Mouse (Mus musculus) Patski (cell line): Measurements from ENCODE around the gene Gsg1l2. TPM values are rescaled to one million over a fixed set of nuclear protein-coding genes. Genes with fewer than 3 reads are reported as not detected.
A peak's percentile ranks its signal among the peaks of the same experiment; 100 is the strongest.

ENCODE experiments used
- ATAC-seq: fragments of 100-300 bp; one replicate; pipeline ENCODE4 v1.8.0; 2021
- CTCF ChIA-PET: fragments of 350-600 bp; sonication (Branson Sonifier 250); formaldehyde crosslinking; loops from one replicate; lab custom pipeline; 2022; ENCODE audit warnings: inconsistent platforms; lab: Charles Lee
- POLR2A ChIA-PET: fragments of 350-600 bp; sonication (Branson Sonifier 250); formaldehyde crosslinking; loops from one replicate; lab custom pipeline; 2022; ENCODE audit warnings: antibody characterized with exemption, inconsistent platforms; lab: Charles Lee
- DNase-seq: peaks from one replicate; pipeline ENCODE4 v3.0.0-alpha.2; 2011; ENCODE audit warnings: low read depth, low spot score
- H3K27me3 ChIP-seq: fragments of 371-371 bp; one replicate; pipeline ENCODE4 v1.5.1; 2021
- CTCF ChIP-seq: fragments of 100-300 bp; IDR thresholded peaks from one replicate; pipeline ENCODE4 v1.5.1; 2021
- in situ Hi-C: fragments of 300-500 bp; cut with MboI; formaldehyde crosslinking; loops from 3 replicates; pipeline ENCODE4 v1.11.1; 2018; ENCODE audit warnings: low pct_unique_long_range_greater_than_20kb, mixed read lengths
- polyA plus RNA-seq: library from polyadenylated mRNA; unstranded; gene quantifications from one replicate; pipeline ENCODE4 v1.2.3, GENCODE M21; 2021

Gene Gsg1l2
- polyA plus RNA-seq, 1 experiment from 2014 or later: not detected

DNA sequence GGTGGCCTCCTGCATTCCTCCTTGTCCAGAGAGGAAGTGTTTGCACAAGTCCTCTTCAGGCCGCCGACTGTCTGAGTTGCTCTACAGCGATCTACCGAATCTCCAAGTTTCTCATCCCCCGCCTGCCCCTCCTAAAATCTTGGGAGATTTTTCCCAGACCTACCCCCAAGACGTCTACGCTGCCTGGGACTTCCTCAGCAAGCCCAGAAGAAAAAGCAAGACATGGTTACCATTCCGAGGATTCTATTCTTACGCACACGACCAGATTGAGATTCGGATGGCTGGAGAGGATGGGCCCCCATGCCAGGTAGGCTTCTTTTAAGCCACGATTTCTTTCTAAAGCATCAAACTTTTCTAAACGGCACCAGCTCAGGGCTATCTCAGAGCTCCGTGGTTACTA is 3.4 kb upstream of the Gsg1l2 start, which contains the start of gene Glp2r:
Gene Glp2r, minus strand, starts transcription at position 101 of the 400 bp plus-strand sequence.
- DNase-seq (no peak), ATAC-seq (no peak)
- in situ Hi-C loops: no loop called here
- ChIA-PET POLR2A (no interaction called here), CTCF (interaction anchor here (1.7 kb wide), 1 partner anchor 8 kb away, joined by 4 read pairs; no protein-coding TSS in a partner anchor)
- no peak for TF ChIP-seq CTCF
- peaks cover 53% of the 10 kb centered on the region for H3K27me3 ChIP-seq

DNA sequence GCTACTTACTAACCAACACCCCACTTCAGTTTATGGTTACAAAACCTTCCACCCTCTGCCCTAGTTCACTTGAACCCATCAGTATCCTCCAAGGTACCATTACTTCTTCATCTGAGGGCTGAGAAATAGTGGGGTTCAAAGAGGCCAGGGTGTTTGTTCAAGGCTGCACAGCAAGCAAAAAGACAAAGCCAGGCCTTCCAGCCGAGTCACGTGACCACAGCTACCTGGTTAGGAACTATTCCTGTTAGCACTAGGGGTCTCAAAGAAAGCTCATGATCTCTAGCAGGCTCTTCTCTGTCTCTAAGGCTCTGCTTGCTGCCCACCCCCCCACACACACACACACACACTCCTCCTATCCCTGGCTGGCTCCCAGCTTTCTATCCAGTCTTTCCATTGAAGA is 2.7 kb upstream of the Gsg1l2 start:
- ChIA-PET POLR2A (no interaction called here), CTCF (interaction anchor here (1.7 kb wide), 1 partner anchor 9 kb away, joined by 4 read pairs; no protein-coding TSS in a partner anchor)
- in situ Hi-C loops: no loop called here
- ATAC-seq (no peak), DNase-seq (no peak)
- TF ChIP-seq CTCF: no peak
- H3K27me3 ChIP-seq: peaks cover 53% of the 10 kb centered on the region

DNA sequence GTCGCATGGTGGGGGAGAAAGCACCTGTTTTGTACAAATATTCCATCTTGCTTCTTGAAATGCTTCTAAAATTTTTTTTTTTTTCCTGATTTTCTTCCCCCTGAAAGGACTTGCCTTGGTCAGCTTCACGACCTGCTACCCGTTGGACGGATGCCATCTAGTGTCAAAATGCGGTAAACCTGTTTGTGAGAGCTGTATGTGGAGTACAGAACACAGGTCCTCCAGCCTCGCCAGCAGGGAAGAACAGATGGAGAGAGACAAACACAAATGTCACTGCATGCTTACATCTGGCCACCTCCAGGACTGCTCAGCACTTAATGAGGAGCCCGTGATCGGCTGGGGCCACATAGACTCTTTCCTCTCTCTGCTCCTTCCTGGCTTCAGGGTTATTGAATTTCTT is 1.8 kb upstream of the Gsg1l2 start:
- peak; percentile 51 for TF ChIP-seq CTCF
- peaks cover 57% of the 10 kb centered on the region for H3K27me3 ChIP-seq
- POLR2A ChIA-PET: no interaction called here
- CTCF ChIA-PET: interaction anchor here (1.7 kb wide), 1 partner anchor 9 kb away, joined by 4 read pairs; no protein-coding TSS in a partner anchor
- no peak for ATAC-seq
- no peak for DNase-seq
- in situ Hi-C loops: no loop called here

DNA sequence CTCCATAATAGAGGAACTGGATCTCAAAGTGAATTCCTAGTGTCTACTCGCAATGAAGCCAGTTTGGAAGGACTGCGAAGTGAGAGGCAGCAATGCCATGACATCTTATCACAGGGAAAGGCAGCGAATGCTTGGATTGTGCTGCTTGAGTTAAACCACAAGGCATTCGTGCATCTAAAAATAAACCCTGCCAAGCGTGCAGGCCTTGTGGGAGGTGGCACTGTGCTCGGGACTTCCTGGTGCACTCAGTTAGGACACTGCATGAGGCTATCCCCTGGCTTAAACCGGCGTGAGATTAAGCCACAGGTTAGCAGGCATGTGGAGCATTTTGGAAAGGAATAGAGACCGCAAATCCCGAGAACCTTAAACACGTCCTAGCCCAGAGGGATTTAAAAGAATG is 15.8 kb downstream of the Gsg1l2 start:
- in situ Hi-C loops: no loop called here
- ChIA-PET POLR2A (no interaction called here), CTCF (no interaction called here)
- peaks cover 40% of the 10 kb centered on the region for H3K27me3 ChIP-seq
- ATAC-seq (peak; percentile 62), DNase-seq (no peak)
- TF ChIP-seq CTCF: no peak

DNA sequence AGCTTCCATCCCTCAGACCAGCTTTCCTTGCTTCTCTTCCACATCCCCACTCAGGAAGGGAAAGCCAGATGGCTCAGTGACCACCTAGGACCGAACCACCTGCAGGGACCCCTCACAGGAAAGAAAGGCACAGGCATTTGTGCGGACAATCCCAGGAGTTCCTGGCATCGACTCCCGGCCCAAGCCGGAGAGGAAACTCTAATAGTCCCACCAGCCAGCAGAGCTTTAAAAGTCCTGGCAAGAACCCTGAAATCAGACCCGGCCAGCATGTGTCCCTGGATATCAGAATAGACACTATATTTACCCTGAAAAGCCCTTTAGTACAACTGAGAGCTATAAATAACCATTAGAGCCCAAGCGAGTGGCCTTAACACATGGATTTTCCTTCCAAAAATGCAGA is 23.5 kb downstream of the Gsg1l2 start, which contains the start of gene Dhrs7c:
Gene Dhrs7c, plus strand, starts transcription at position 257 of the 400 bp plus-strand sequence.
- ATAC-seq (no peak), DNase-seq (no peak)
- CTCF ChIA-PET: no interaction called here
- POLR2A ChIA-PET: no interaction called here
- H3K27me3 ChIP-seq: peaks cover 23% of the 10 kb centered on the region
- in situ Hi-C loops: no loop called here
- TF ChIP-seq CTCF: no peak

DNA sequence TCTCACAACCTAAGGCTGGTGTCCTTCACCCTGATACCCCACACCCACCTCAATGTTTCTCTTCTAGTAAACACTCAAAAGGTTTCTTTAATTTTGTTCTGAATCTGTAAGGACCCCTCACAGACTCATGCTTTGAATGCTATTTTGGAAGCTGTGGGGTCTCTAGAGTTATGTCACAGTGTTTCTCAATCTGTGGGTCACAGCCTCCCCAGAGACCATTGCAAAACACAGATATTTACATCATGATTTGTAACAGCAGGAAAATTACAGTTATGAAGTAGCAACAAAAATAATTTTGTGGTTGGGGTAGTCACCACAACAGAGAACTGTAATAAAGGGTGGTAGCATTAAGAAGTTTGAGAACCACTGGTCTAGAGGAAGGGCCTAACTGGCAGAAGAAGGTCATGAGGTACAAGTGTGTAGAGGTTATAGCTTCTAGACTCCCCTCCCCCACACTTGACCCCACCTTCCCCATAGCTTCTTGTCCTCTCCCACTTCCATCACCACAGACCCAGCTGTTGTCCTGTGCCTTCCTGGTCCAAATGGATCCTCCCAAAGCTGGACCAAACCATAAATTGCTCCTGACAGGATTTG is 25.8 kb downstream of the Gsg1l2 start:
- TF ChIP-seq CTCF: no peak
- ATAC-seq (no peak), DNase-seq (no peak)
- POLR2A ChIA-PET: no interaction called here
- in situ Hi-C loops: no loop called here
- peaks cover 36% of the 10 kb centered on the region for H3K27me3 ChIP-seq
- CTCF ChIA-PET: no interaction called here

DNA sequence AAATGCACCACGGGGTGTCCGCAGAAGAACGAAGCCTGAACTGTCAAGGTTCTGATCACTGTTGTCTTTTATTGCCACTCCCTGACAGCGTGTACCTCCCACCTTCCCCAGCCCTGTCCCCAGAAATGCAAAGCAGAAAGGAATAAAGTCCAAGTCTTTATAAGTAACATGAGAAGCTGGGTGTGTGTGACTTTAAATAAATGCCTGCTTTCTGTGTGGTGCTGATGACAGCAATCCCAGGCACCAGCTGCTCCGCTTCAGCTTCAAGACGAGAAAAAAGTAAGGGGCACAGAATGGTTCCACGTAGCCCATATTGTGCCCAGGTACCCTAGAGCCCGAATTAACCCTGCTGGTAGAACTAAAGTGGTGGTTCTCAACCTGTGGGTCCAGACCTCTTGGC is 26.8 kb downstream of the Gsg1l2 start:
- peaks cover 39% of the 10 kb centered on the region for H3K27me3 ChIP-seq
- ChIA-PET CTCF (no interaction called here), POLR2A (no interaction called here)
- ATAC-seq (no peak), DNase-seq (no peak)
- in situ Hi-C loops: no loop called here
- TF ChIP-seq CTCF: no peak

DNA sequence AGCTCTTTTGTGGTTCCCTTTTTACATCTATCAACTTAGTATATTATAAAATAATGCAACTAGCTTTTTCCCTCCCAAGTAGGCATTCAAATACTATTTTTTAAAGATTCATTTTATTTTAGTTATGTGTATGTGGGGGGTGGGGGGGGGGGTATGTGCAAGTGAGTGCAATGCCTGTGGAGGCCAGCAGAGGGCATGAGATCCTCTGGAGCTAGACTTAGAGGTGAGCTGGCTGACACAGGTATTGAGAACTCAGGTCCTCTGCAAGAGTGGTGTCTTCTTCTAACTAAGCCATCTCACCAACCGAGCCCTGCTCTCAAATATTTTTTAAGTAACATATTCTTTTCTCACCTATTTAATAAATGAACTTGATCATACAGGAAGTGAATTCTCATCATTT is 31.1 kb downstream of the Gsg1l2 start:
- CTCF ChIA-PET: interaction anchor here (1.4 kb wide), 1 partner anchor 13 kb away, joined by 4 read pairs; no protein-coding TSS in a partner anchor
- TF ChIP-seq CTCF: no peak
- ATAC-seq (no peak), DNase-seq (no peak)
- POLR2A ChIA-PET: interaction anchor here (0.6 kb wide), 1 partner anchor 22 kb away, joined by 4 read pairs; no protein-coding TSS in a partner anchor
- in situ Hi-C loops: no loop called here
- H3K27me3 ChIP-seq: peaks cover 33% of the 10 kb centered on the region

DNA sequence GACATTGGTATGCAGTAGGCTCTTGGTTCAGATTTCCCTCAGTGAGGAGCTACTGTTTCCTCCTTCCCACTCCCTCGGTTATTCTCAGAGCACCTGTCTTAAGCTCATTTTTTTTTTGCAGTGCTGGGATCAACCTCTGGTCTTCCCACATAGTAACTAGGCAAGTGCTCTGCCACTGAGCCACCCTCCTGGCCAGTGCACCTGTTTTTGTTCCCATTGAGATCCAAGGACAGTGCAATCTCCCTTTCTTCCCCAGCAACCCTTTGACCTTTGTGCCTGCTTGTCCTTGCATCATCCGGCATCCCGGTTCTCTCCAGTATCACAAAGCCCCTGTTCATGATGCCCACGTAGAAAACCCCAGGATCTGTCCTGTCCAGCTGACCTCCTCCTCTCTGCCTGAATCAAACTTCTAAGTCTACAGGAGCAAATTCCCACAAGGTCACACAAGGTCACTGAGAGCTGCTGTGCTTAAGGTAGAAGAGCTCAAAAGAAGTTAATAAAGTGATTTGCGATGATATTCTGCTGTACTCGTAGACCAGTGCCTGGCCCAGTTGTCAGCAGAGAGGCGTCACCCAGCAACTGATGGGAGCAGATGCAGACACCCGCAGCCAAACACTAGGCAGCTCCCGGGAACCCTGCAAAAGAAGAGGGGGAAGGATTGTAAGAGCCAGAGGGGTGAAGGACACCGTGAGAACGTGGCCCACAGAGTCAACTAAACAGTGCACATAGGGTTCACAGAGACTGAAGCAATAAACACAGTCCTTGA is 32.6 kb downstream of the Gsg1l2 start:
- in situ Hi-C loops: no loop called here
- ChIA-PET POLR2A (no interaction called here), CTCF (no interaction called here)
- no peak for DNase-seq
- peaks cover 32% of the 10 kb centered on the region for H3K27me3 ChIP-seq
- ATAC-seq: no peak
- TF ChIP-seq CTCF: no peak

DNA sequence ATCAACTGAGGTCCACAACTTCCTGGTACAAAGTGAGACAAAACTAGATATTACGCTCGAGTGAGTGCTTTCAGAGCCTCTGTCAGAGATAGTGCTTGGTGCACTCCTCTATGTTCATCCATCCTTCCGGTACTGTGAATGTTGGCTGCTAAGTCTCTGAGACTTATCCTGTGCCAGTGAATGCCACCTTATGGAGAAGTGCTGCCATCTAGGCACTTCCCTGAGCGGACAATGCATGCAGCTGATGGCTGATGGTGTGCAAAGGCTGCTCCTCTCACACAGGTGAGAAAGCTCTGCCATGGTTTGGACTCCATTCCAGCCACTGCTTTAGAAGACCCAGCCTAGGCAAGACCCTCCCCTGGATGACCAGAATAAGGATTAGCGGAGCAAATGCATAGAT is 33.6 kb downstream of the Gsg1l2 start:
- peaks cover 32% of the 10 kb centered on the region for H3K27me3 ChIP-seq
- DNase-seq (no peak), ATAC-seq (no peak)
- CTCF ChIA-PET: no interaction called here
- TF ChIP-seq CTCF: no peak
- POLR2A ChIA-PET: no interaction called here
- in situ Hi-C loops: no loop called here

DNA sequence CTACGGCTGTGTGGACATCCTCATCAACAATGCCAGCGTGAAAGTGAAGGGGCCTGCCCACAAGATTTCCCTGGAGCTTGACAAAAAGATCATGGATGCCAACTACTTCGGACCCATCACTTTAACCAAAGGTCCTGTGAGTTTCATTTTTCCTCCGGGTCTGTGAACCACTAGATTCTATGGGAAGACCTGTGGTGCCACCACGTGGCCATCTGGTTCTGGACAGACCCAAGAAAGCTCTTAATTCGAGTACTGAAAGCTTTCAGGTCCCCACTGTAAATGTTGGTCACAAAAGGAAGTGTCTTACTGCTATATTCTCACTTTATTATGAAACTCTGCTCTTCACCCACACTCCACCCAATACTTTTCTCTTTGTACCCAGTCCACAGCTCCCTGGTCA is 37.1 kb downstream of the Gsg1l2 start:
- H3K27me3 ChIP-seq: peaks cover 32% of the 10 kb centered on the region
- ChIA-PET POLR2A (no interaction called here), CTCF (interaction anchor here (0.8 to 1.8 kb wide), 3 partner anchors 9 to 127 kb away, joined by 3 to 5 read pairs (median 3); no protein-coding TSS in a partner anchor)
- in situ Hi-C loops: no loop called here
- DNase-seq: no peak
- peak; percentile 41 for TF ChIP-seq CTCF
- ATAC-seq: no peak
